Mouse (Mus musculus) neural tube, embryonic 14.5 days (tissue): ENCODE results near the gene Wnk2. TPM values are rescaled to one million over a fixed set of nuclear protein-coding genes. Genes with fewer than 3 reads are reported as not detected.

ENCODE experiments used
- ATAC-seq: fragments of 200-750 bp; cut with Nextera tagmentation; 2 replicates; pipeline ENCODE4 v1.8.0; 2017; ENCODE audit warnings: low read depth, mild to moderate bottlenecking, moderate TSS enrichment, moderate library complexity
- H3K27ac ChIP-seq: fragments of 300-500 bp; sonication (generic); 2 replicates; pipeline ENCODE4 v1.5.1; 2014; ENCODE audit warnings: low read depth, mild to moderate bottlenecking, control low read depth, low read length, moderate library complexity, mixed read lengths
- H3K27me3 ChIP-seq: fragments of 300-500 bp; sonication (generic); 2 replicates; pipeline ENCODE4 v1.6.1; 2014; ENCODE audit warnings: low read length; ENCODE audit not compliant: control insufficient read depth, insufficient read depth
- H3K36me3 ChIP-seq: fragments of 300-500 bp; sonication (generic); 2 replicates; pipeline ENCODE4 v1.6.1; 2014; ENCODE audit warnings: low read length, mixed read lengths; ENCODE audit not compliant: control insufficient read depth, insufficient read depth
- H3K4me1 ChIP-seq: fragments of 300-500 bp; sonication (generic); 2 replicates; pipeline ENCODE4 v1.6.1; 2014; ENCODE audit warnings: low read length; ENCODE audit not compliant: control insufficient read depth, insufficient read depth
- H3K4me2 ChIP-seq: fragments of 300-500 bp; sonication (generic); 2 replicates; pipeline ENCODE4 v1.6.1; 2014; ENCODE audit warnings: mild to moderate bottlenecking, low read depth, low read length, control low read depth
- H3K4me3 ChIP-seq: fragments of 300-500 bp; sonication (generic); 2 replicates; pipeline ENCODE4 v1.5.1; 2014; ENCODE audit warnings: low read depth, low read length, control low read depth, mixed read lengths
- H3K9ac ChIP-seq: fragments of 300-500 bp; sonication (generic); replicated peaks from 2 replicates; pipeline ENCODE4 v1.6.1; 2014; ENCODE audit warnings: low read depth, mild to moderate bottlenecking, control low read depth, low read length, mixed read lengths
- H3K9me3 ChIP-seq: fragments of 300-500 bp; sonication (generic); 2 replicates; pipeline ENCODE4 v1.6.1; 2016; ENCODE audit warnings: low read length; ENCODE audit not compliant: control insufficient read depth
- WGBS: fragments of 180-500 bp; shearing (Covaris S2); extraction: QIAGEN DNeasy Blood & Tissue Kit; methylation state at CpG from one replicate; pipeline ENCODE4 v1.1.7; 2014; 5-methylcytosine and 5-hydroxymethylcytosine counted together
- polyA plus RNA-seq: library from polyadenylated mRNA; unstranded; fragments of >200 nt; fragmentation: Nextera tagmentation; extraction: Ambion mirVana; gene quantifications from 2 replicates; pipeline ENCODE4 v1.2.1, GENCODE M21; 2014

Gene Wnk2
- polyA plus RNA-seq, 1 experiment from 2014 or later = 33.1 TPM

DNA sequence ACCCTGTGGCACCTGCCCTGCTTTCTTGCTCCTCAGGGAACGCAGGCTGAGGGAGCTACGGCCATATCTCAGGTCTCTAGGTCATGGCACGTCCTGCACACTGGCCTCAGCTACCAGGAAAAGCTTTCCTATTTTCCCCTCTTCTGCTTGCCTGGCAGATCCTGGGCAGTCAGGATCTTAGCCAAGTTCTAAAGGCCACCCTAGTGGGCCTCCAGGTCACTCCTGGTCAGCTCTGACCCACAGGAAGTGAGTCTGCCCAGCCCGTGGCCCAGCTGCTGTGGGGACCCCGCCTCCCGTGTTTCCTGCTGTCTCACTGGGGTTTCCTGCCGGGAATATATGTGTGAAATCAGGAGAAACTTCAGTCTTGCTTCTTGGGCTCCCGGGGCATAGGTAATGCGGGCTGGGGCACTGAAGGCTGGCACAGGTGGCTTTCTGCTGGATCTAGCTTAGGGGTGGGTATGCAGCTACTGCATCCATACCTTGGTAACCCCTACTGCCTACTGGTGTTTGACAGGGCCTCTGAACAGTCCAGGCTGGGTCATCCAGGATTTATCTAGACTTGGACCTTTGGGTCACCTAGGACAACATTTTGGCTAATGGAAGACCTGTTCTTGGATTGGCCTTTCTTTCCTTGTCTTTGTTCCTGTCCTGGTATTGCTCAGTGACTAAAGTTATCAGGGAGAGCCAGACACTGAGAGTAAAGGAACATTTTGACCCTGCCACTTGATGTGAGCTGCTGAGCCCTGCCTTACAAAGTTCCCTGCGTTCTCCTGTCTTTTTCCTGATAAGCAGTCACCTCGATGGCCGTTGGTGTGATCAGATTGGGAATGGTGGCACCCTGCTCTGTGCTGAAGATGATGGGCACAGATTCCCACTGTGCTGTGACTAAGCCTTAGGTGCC lies 42.4 kb upstream of the Wnk2 start:
- Histone ChIP-seq H3K27me3 (no peaks in the 10 kb centered on the region), H3K36me3 (no peaks in the 10 kb centered on the region), H3K4me2 (no peak overlapping the region), H3K9ac (no peak overlapping the region), H3K4me1 (peaks cover 16% of the 10 kb centered on the region; the same call in 1 of the 2 replicates), H3K9me3 (no peaks in the 10 kb centered on the region), H3K27ac (no peak overlapping the region), H3K4me3 (no peak overlapping the region)
- no peak for ATAC-seq
- WGBS = 81% methylated on average over 12 of the region's 12 CpGs

GRCm38 (mm10) chr13:49188966-49189360 lies 41.1 kb upstream of the Wnk2 start:
- no peak for ATAC-seq
- H3K4me1 ChIP-seq = peaks cover 16% of the 10 kb centered on the region; the same call in 1 of the 2 replicates
- no peak overlapping the region for H3K4me3 ChIP-seq
- no peak overlapping the region for H3K9ac ChIP-seq
- no peaks in the 10 kb centered on the region for H3K27me3 ChIP-seq
- no peak overlapping the region for H3K27ac ChIP-seq
- H3K4me2 ChIP-seq = no peak overlapping the region
- 70% methylated on average over 2 of the region's 2 CpGs for WGBS
- no peaks in the 10 kb centered on the region for H3K9me3 ChIP-seq
- H3K36me3 ChIP-seq = no peaks in the 10 kb centered on the region

- Histone ChIP-seq H3K9ac (peak overlapping the region; percentile 58), H3K36me3 (no peaks in the 10 kb centered on the region), H3K4me3 (peak overlapping the region; percentile 60), H3K9me3 (no peaks in the 10 kb centered on the region), H3K27me3 (no peaks in the 10 kb centered on the region), H3K4me2 (peak overlapping the region; percentile 98), H3K27ac (no peak overlapping the region), H3K4me1 (peaks cover 16% of the 10 kb centered on the region; the same call in 1 of the 2 replicates)
- peak; percentile 21; the same call in 1 of the 2 replicates for ATAC-seq
- WGBS = 25% methylated on average over 15 of the region's 15 CpGs
These were observed 40.6 kb upstream of the Wnk2 start for GRCm38 (mm10) chr13:49188219-49188965.

- Histone ChIP-seq H3K36me3 (no peaks in the 10 kb centered on the region), H3K9me3 (no peaks in the 10 kb centered on the region), H3K4me2 (peak within 1 kb of the TSS; percentile 98), H3K4me3 (peak within 1 kb of the TSS; percentile 60), H3K9ac (peak within 1 kb of the TSS; percentile 58), H3K27ac (no peak within 1 kb of the TSS), H3K4me1 (peaks cover 16% of the 10 kb centered on the region; the same call in 1 of the 2 replicates), H3K27me3 (no peaks in the 10 kb centered on the region)
- WGBS = under 1% methylated on average over 66 of the region's 87 CpGs
- peak; percentile 91 for ATAC-seq
These were observed 39.7 kb upstream of the Wnk2 start, which contains the start of gene Ninj1 for GRCm38 (mm10) chr13:49187288-49188218. Ninj1 (plus strand) TSS chr13:49187485.

- 20% methylated on average over 11 of the region's 11 CpGs for WGBS
- H3K27me3 ChIP-seq = no peaks in the 10 kb centered on the region
- H3K27ac ChIP-seq = no peak overlapping the region
- H3K36me3 ChIP-seq = no peaks in the 10 kb centered on the region
- H3K9ac ChIP-seq = peak overlapping the region; percentile 58
- peaks cover 16% of the 10 kb centered on the region; the same call in 1 of the 2 replicates for H3K4me1 ChIP-seq
- H3K4me3 ChIP-seq = peak overlapping the region; percentile 60
- H3K9me3 ChIP-seq = no peaks in the 10 kb centered on the region
- ATAC-seq = peak; percentile 22
- H3K4me2 ChIP-seq = peak overlapping the region; percentile 98
These were observed 39.0 kb upstream of the Wnk2 start for GRCm38 (mm10) chr13:49186798-49187287.

DNA sequence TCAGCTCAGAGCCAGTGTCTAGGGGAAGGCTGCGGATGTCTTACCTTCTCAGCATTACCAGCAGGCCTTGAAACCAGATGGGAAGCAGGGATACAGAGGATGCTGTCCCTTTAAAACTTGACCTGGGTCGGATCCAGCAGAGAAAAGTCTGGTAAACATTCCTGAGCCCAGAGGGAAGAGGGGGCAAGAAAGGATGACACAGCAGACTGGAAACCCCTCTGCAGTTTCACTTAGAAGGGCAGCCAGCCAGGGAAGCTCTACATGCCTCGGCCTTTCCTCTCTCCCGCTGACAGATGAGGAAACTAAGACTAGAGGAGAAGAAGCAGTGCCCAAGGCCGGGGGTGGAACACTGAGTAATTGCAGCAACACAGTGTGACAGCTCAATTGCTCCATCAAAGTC lies 35.8 kb upstream of the Wnk2 start:
- no peaks in the 10 kb centered on the region for H3K36me3 ChIP-seq
- H3K27me3 ChIP-seq = no peaks in the 10 kb centered on the region
- no peak overlapping the region for H3K27ac ChIP-seq
- peaks cover 10% of the 10 kb centered on the region; the same call in 1 of the 2 replicates for H3K4me1 ChIP-seq
- WGBS = 70% methylated on average over 5 of the region's 5 CpGs
- H3K9ac ChIP-seq = no peak overlapping the region
- no peak overlapping the region for H3K4me3 ChIP-seq
- no peaks in the 10 kb centered on the region for H3K9me3 ChIP-seq
- no peak overlapping the region for H3K4me2 ChIP-seq
- ATAC-seq = no peak

DNA sequence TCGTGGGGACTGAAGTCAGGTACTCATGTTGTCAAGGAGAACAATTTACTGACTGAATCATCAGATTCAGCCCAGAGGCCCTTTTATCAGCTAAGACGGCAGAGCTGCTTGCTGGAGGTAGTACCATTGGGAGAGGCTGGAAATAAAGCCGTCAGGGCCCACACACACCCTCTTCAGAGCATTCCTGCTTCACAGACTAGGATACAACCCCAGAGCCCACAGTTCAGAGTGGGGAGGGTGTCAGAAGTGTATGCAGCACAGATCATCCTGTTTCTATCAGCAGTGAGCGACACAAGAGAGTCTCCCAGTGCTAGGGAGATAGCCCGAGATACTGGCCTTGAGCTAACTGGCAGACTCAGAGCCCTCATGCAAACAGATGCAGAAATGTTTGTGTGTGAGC lies 35.3 kb upstream of the Wnk2 start:
- Histone ChIP-seq H3K36me3 (no peaks in the 10 kb centered on the region), H3K4me2 (no peak overlapping the region), H3K4me1 (peaks cover 5% of the 10 kb centered on the region; the same call in 1 of the 2 replicates), H3K9me3 (no peaks in the 10 kb centered on the region), H3K27ac (no peak overlapping the region), H3K4me3 (no peak overlapping the region), H3K9ac (no peak overlapping the region), H3K27me3 (no peaks in the 10 kb centered on the region)
- WGBS = 54% methylated on average over 5 of the region's 5 CpGs
- ATAC-seq = no peak

DNA sequence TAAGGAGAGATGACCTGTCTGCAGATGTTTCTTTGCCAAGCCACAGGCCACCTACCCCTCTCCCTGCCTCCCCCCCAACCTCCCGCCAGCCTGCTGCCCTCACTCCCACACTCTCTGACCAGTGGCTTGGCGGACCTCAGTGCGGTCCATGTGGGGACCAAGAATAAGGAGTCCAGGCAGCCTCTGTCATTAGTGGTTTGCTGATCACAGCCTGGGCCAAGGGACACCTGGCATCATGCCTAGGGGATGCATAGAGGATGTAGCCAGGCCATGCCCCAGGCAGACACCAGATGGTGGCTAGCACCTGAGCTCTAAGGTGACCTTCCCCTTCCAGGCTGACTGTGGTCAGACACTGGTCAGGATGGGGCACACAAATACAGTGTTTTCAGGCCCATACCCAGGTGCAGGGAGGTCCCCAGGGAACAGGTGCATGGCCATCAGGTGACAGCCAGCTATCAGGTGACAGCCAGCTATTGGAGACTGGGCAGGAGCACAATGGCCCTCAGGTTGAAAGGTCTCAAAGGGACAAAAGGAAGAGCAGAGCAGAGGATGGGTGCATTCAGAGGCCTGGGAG lies 33.7 kb upstream of the Wnk2 start:
- no peaks in the 10 kb centered on the region for H3K36me3 ChIP-seq
- no peaks in the 10 kb centered on the region for H3K4me1 ChIP-seq
- no peaks in the 10 kb centered on the region for H3K27me3 ChIP-seq
- no peak overlapping the region for H3K9ac ChIP-seq
- H3K4me3 ChIP-seq = no peak overlapping the region
- 92% methylated on average over 3 of the region's 3 CpGs for WGBS
- ATAC-seq = no peak
- no peaks in the 10 kb centered on the region for H3K9me3 ChIP-seq
- H3K27ac ChIP-seq = no peak overlapping the region
- no peak overlapping the region for H3K4me2 ChIP-seq
